Mouse (Mus musculus) midbrain, embryonic 16.5 days (tissue): ENCODE results near the gene Scn9a. TPM values are rescaled to one million over a fixed set of nuclear protein-coding genes. Genes with fewer than 3 reads are reported as not detected.

Source experiments
- ATAC-seq: fragments of 200-750 bp; cut with Nextera tagmentation; 2 replicates; pipeline ENCODE4 v1.8.0; 2017; ENCODE audit warnings: moderate TSS enrichment
- H3K27ac ChIP-seq: fragments of 300-500 bp; sonication (generic); 2 replicates; pipeline ENCODE4 v1.5.1; 2014; ENCODE audit warnings: mild to moderate bottlenecking, low read length, mixed read lengths
- H3K27me3 ChIP-seq: fragments of 300-500 bp; sonication (generic); 2 replicates; pipeline ENCODE4 v1.6.1; 2014; ENCODE audit warnings: low read depth, low read length, mixed read lengths; ENCODE audit not compliant: control insufficient read depth, insufficient read depth
- H3K36me3 ChIP-seq: fragments of 300-500 bp; sonication (generic); 2 replicates; pipeline ENCODE4 v1.6.1; 2014; ENCODE audit warnings: mild to moderate bottlenecking, low read length, moderate library complexity, mixed read lengths; ENCODE audit not compliant: control insufficient read depth, insufficient read depth
- H3K4me1 ChIP-seq: fragments of 300-500 bp; sonication (generic); 2 replicates; pipeline ENCODE4 v1.6.1; 2014; ENCODE audit warnings: mild to moderate bottlenecking, low read length, mixed read lengths; ENCODE audit not compliant: control insufficient read depth, insufficient read depth
- H3K4me2 ChIP-seq: fragments of 300-500 bp; sonication (generic); 2 replicates; pipeline ENCODE4 v1.6.1; 2014; ENCODE audit warnings: mild to moderate bottlenecking, low read length, mixed read lengths
- H3K4me3 ChIP-seq: fragments of 300-500 bp; sonication (generic); 2 replicates; pipeline ENCODE4 v1.5.1; 2014; ENCODE audit warnings: low read depth, mild to moderate bottlenecking, low read length, moderate library complexity, mixed read lengths
- H3K9ac ChIP-seq: fragments of 300-500 bp; sonication (generic); 2 replicates; pipeline ENCODE4 v1.6.1; 2014; ENCODE audit warnings: low read depth, low read length, mixed read lengths
- H3K9me3 ChIP-seq: fragments of 300-500 bp; sonication (generic); replicated peaks from 2 replicates; pipeline ENCODE4 v1.6.1; 2014; ENCODE audit warnings: mild to moderate bottlenecking, low read length, mixed read lengths; ENCODE audit not compliant: control insufficient read depth, poor library complexity, severe bottlenecking
- WGBS: fragments of 180-500 bp; shearing (Covaris S2); extraction: QIAGEN DNeasy Blood & Tissue Kit; methylation state at CpG from one replicate; pipeline ENCODE4 v1.1.7; 2014; 5-methylcytosine and 5-hydroxymethylcytosine counted together
- polyA plus RNA-seq: library from polyadenylated mRNA; unstranded; fragments of >200 nt; fragmentation: Nextera tagmentation; extraction: Ambion mirVana; gene quantifications from 2 replicates; pipeline ENCODE4 v1.2.1, GENCODE M21; 2015

The Scn9a gene
- polyA plus RNA-seq, result 15.3 and 16.5 TPM in 2 replicates

GRCm38 (mm10) chr2:66634580-66635359, at the start of gene Scn9a:
Gene Scn9a (minus strand): TSS chr2:66634962.
- H3K9me3 ChIP-seq, result no peaks in the 10 kb centered on the region
- H3K4me1 ChIP-seq, result peaks cover 12% of the 10 kb centered on the region; the same call in 1 of the 2 replicates
- no peaks in the 10 kb centered on the region for H3K36me3 ChIP-seq
- peak within 1 kb of the TSS; percentile 65 for H3K4me2 ChIP-seq
- peak within 1 kb of the TSS; percentile 57 for H3K4me3 ChIP-seq
- H3K27ac ChIP-seq, result peak within 1 kb of the TSS; percentile 82
- no peaks in the 10 kb centered on the region for H3K27me3 ChIP-seq
- WGBS, result 2% methylated on average over 28 of the region's 29 CpGs
- peak; percentile 96 for ATAC-seq
- H3K9ac ChIP-seq, result peak within 1 kb of the TSS; percentile 76

- Histone ChIP-seq H3K27ac (no peak overlapping the region), H3K9me3 (no peaks in the 10 kb centered on the region), H3K4me3 (no peak overlapping the region), H3K4me2 (no peak overlapping the region), H3K36me3 (no peaks in the 10 kb centered on the region), H3K4me1 (no peaks in the 10 kb centered on the region), H3K27me3 (no peaks in the 10 kb centered on the region), H3K9ac (no peak overlapping the region)
- no peak for ATAC-seq
- 53% methylated on average over 1 of the region's 1 CpGs for WGBS
These were observed 27.2 kb upstream of the Scn9a start for GRCm38 (mm10) chr2:66661988-66662387.

- 93% methylated on average over 3 of the region's 3 CpGs for WGBS
- no peaks in the 10 kb centered on the region for H3K4me1 ChIP-seq
- no peaks in the 10 kb centered on the region for H3K36me3 ChIP-seq
- no peak overlapping the region for H3K4me2 ChIP-seq
- H3K4me3 ChIP-seq, result no peak overlapping the region
- ATAC-seq, result no peak
- H3K9ac ChIP-seq, result no peak overlapping the region
- no peak overlapping the region for H3K27ac ChIP-seq
- H3K27me3 ChIP-seq, result no peaks in the 10 kb centered on the region
- no peaks in the 10 kb centered on the region for H3K9me3 ChIP-seq
These were observed 21.7 kb upstream of the Scn9a start for GRCm38 (mm10) chr2:66656430-66656829.

- WGBS, result 64% methylated on average over 2 of the region's 2 CpGs
- H3K27ac ChIP-seq, result no peak overlapping the region
- H3K4me1 ChIP-seq, result no peaks in the 10 kb centered on the region
- H3K4me2 ChIP-seq, result no peak overlapping the region
- H3K9ac ChIP-seq, result no peak overlapping the region
- no peaks in the 10 kb centered on the region for H3K27me3 ChIP-seq
- H3K9me3 ChIP-seq, result no peaks in the 10 kb centered on the region
- H3K4me3 ChIP-seq, result no peak overlapping the region
- ATAC-seq, result no peak
- no peaks in the 10 kb centered on the region for H3K36me3 ChIP-seq
These were observed 20.7 kb upstream of the Scn9a start for GRCm38 (mm10) chr2:66655431-66655830.

GRCm38 (mm10) chr2:66644384-66644783, 9.6 kb upstream of the Scn9a start:
- Histone ChIP-seq H3K9ac (no peak overlapping the region), H3K4me1 (no peaks in the 10 kb centered on the region), H3K4me2 (no peak overlapping the region), H3K9me3 (no peaks in the 10 kb centered on the region), H3K36me3 (no peaks in the 10 kb centered on the region), H3K4me3 (no peak overlapping the region), H3K27me3 (no peaks in the 10 kb centered on the region), H3K27ac (no peak overlapping the region)
- ATAC-seq, result 0 out of 2 replicates have a peak, but pooled peaks have one; percentile 58
- WGBS, result 27% methylated on average over 5 of the region's 5 CpGs

- no peaks in the 10 kb centered on the region for H3K36me3 ChIP-seq
- 30% methylated on average over 5 of the region's 5 CpGs for WGBS
- no peak overlapping the region for H3K9ac ChIP-seq
- peak overlapping the region; percentile 26 for H3K4me3 ChIP-seq
- peak overlapping the region; percentile 65 for H3K4me2 ChIP-seq
- H3K27ac ChIP-seq, result no peak overlapping the region
- H3K9me3 ChIP-seq, result no peaks in the 10 kb centered on the region
- H3K4me1 ChIP-seq, result peaks cover 12% of the 10 kb centered on the region; the same call in 1 of the 2 replicates
- no peaks in the 10 kb centered on the region for H3K27me3 ChIP-seq
- no peak for ATAC-seq
These were observed 2.0 kb downstream of the Scn9a start for GRCm38 (mm10) chr2:66632728-66633127.

- H3K4me1 ChIP-seq, result no peaks in the 10 kb centered on the region
- no peak for ATAC-seq
- WGBS, result 88% methylated on average over 7 of the region's 7 CpGs
- no peaks in the 10 kb centered on the region for H3K27me3 ChIP-seq
- H3K9me3 ChIP-seq, result no peaks in the 10 kb centered on the region
- H3K27ac ChIP-seq, result no peak overlapping the region
- no peaks in the 10 kb centered on the region for H3K36me3 ChIP-seq
- no peak overlapping the region for H3K4me2 ChIP-seq
- no peak overlapping the region for H3K4me3 ChIP-seq
- H3K9ac ChIP-seq, result no peak overlapping the region
These were observed 23.7 kb downstream of the Scn9a start for GRCm38 (mm10) chr2:66611091-66611490.

GRCm38 (mm10) chr2:66597313-66597712, 37.4 kb downstream of the Scn9a start:
- 84% methylated on average over 6 of the region's 6 CpGs for WGBS
- no peaks in the 10 kb centered on the region for H3K27me3 ChIP-seq
- no peak for ATAC-seq
- no peak overlapping the region for H3K27ac ChIP-seq
- no peak overlapping the region for H3K9ac ChIP-seq
- no peaks in the 10 kb centered on the region for H3K9me3 ChIP-seq
- no peaks in the 10 kb centered on the region for H3K36me3 ChIP-seq
- H3K4me1 ChIP-seq, result no peaks in the 10 kb centered on the region
- no peak overlapping the region for H3K4me2 ChIP-seq
- H3K4me3 ChIP-seq, result no peak overlapping the region

GRCm38 (mm10) chr2:66596145-66596544, 38.6 kb downstream of the Scn9a start:
- WGBS, result 70% methylated on average over 5 of the region's 5 CpGs
- Histone ChIP-seq H3K4me1 (no peaks in the 10 kb centered on the region), H3K36me3 (no peaks in the 10 kb centered on the region), H3K4me3 (no peak overlapping the region), H3K27ac (no peak overlapping the region), H3K4me2 (no peak overlapping the region), H3K9me3 (no peaks in the 10 kb centered on the region), H3K27me3 (no peaks in the 10 kb centered on the region), H3K9ac (no peak overlapping the region)
- no peak for ATAC-seq
